Comparison of ENCODE assay signal across 21 mouse cellular contexts in genomic region chr2:60612906-60613856, GRCm38 (mm10).
DNase-seq lines count a peak whose midpoint lies in the region; ATAC-seq and TF ChIP-seq lines count a peak whose summit lies in the region.
"Had no signal": no experiment of that assay in that cellular context is flagged by ENCODE, and none has a peak within 500 bp of the region (broad histone marks: within the 10 kb centered on the region; RNA-seq: fewer than 3 reads in every experiment).

No protein-coding gene starts in this region.

- peaks cover 7% of the 10 kb centered on the region; the same call in 1 of the 2 replicates for H3K4me1 ChIP-seq in midbrain, embryonic 11.5 days (ENCODE audit: control insufficient read depth, insufficient read depth, low read length)
- H3K4me1 ChIP-seq in midbrain, postnatal 0 days (ENCODE audit: insufficient read depth, low read length), result no peaks in the 10 kb centered on the region
- H3K4me1 ChIP-seq in forebrain, embryonic 13.5 days, result peaks cover 20% of the 10 kb centered on the region
- 0 out of 2 replicates have a peak, but pooled peaks cover 4% of the 10 kb centered on the region for H3K4me1 ChIP-seq in intestine, embryonic 16.5 days (ENCODE audit: control insufficient read depth, insufficient read depth, low read length)

- H3K4me2 ChIP-seq in midbrain, embryonic 11.5 days, result no peak overlapping the region
- no peak overlapping the region for H3K4me2 ChIP-seq in midbrain, postnatal 0 days (ENCODE audit: low read depth, low read length, poor library complexity, severe bottlenecking)
- peak overlapping the region; percentile 31 for H3K4me2 ChIP-seq in forebrain, embryonic 13.5 days
- H3K4me2 ChIP-seq in intestine, embryonic 16.5 days (ENCODE audit: low read depth, low read length), result no peak overlapping the region
- H3K4me2 ChIP-seq: lung, embryonic 14.5 days; neural tube, embryonic 12.5 days had no signal

- no peak for TF ChIP-seq CTCF in midbrain, postnatal 0 days (IDR thresholded peaks at IDR 0.05)

- no peak overlapping the region for H3K27ac ChIP-seq in midbrain, embryonic 11.5 days (ENCODE audit: low read depth, low read length)
- no peak overlapping the region for H3K27ac ChIP-seq in midbrain, postnatal 0 days (ENCODE audit: low read depth, low read length)
- H3K27ac ChIP-seq in forebrain, embryonic 13.5 days, result no peak overlapping the region
- no peak overlapping the region for H3K27ac ChIP-seq in intestine, embryonic 16.5 days (ENCODE audit: low read length)
- H3K27ac ChIP-seq: heart, embryonic 10.5 days; hindbrain, postnatal 0 days; left cerebral cortex, adult 2 months; liver, embryonic 14.5 days; neural tube, embryonic 12.5 days had no signal

- no peaks in the 10 kb centered on the region for H3K27me3 ChIP-seq in midbrain, embryonic 11.5 days (ENCODE audit: control insufficient read depth, insufficient read depth, low read length)
- no peaks in the 10 kb centered on the region for H3K27me3 ChIP-seq in midbrain, postnatal 0 days (ENCODE audit: insufficient read depth, low read length)
- H3K27me3 ChIP-seq in forebrain, embryonic 13.5 days, result no peaks in the 10 kb centered on the region
- no peaks in the 10 kb centered on the region for H3K27me3 ChIP-seq in intestine, embryonic 16.5 days (replicated peaks; ENCODE audit: control insufficient read depth, insufficient read depth, low read length)
- H3K27me3 ChIP-seq: neural tube, embryonic 12.5 days had no signal

- H3K4me3 ChIP-seq in midbrain, embryonic 11.5 days (ENCODE audit: low read depth, low read length), result no peak overlapping the region
- no peak overlapping the region for H3K4me3 ChIP-seq in midbrain, postnatal 0 days (ENCODE audit: low read depth, low read length)
- no peak overlapping the region for H3K4me3 ChIP-seq in forebrain, embryonic 13.5 days
- no peak overlapping the region for H3K4me3 ChIP-seq in intestine, embryonic 16.5 days (ENCODE audit: low read length)
- H3K4me3 ChIP-seq: heart, embryonic 10.5 days; left cerebral cortex, adult 2 months; neural tube, embryonic 12.5 days had no signal

- no peak overlapping the region for H3K9ac ChIP-seq in midbrain, embryonic 11.5 days (ENCODE audit: low read length)
- no peak overlapping the region for H3K9ac ChIP-seq in midbrain, postnatal 0 days (replicated peaks; ENCODE audit: low read length, poor library complexity, severe bottlenecking)
- no peak overlapping the region for H3K9ac ChIP-seq in forebrain, embryonic 13.5 days
- no peak overlapping the region for H3K9ac ChIP-seq in intestine, embryonic 16.5 days (ENCODE audit: low read depth, low read length)
- H3K9ac ChIP-seq: liver, embryonic 14.5 days; lung, embryonic 14.5 days; neural tube, embryonic 12.5 days had no signal

- no peak for DNase-seq in midbrain, embryonic 11.5 days (ENCODE audit: low spot score, missing footprints)
- no peak for DNase-seq in midbrain, postnatal 0 days (ENCODE audit: low spot score)
- no peak for DNase-seq in liver
- no peak for DNase-seq in cerebellum, adult 11-12 months
- no peak for DNase-seq in heart, adult 8-10 months (ENCODE audit: low spot score)
- DNase-seq: adrenal gland, postnatal 10 days; cerebellum, adult 9-10 months; gastrocnemius, postnatal 36 days; kidney, adult 18-20 months; layer of hippocampus, adult 9-11 months; lung, embryonic 14.5 days; retina, postnatal 1 day; thymus, postnatal 25 days had no signal

- H3K9me3 ChIP-seq in midbrain, embryonic 11.5 days (ENCODE audit: control insufficient read depth, low read length), result no peaks in the 10 kb centered on the region
- H3K9me3 ChIP-seq in midbrain, postnatal 0 days (ENCODE audit: low read length), result no peaks in the 10 kb centered on the region
- H3K9me3 ChIP-seq in forebrain, embryonic 13.5 days (replicated peaks), result no peaks in the 10 kb centered on the region
- H3K9me3 ChIP-seq in intestine, embryonic 16.5 days (ENCODE audit: control insufficient read depth, low read length), result no peaks in the 10 kb centered on the region
- H3K9me3 ChIP-seq: heart, embryonic 10.5 days; neural tube, embryonic 12.5 days had no signal

- WGBS in midbrain, embryonic 11.5 days, result 46% methylated on average over 15 of the region's 15 CpGs
- WGBS in midbrain, postnatal 0 days, result 44% methylated on average over 15 of the region's 15 CpGs
- WGBS in forebrain, embryonic 13.5 days, result 17% methylated on average over 15 of the region's 15 CpGs
- WGBS in intestine, embryonic 16.5 days, result 81% methylated on average over 15 of the region's 15 CpGs

- peak; percentile 66 for ATAC-seq in midbrain, embryonic 11.5 days (ENCODE audit: low FRiP score)
- no peak for ATAC-seq in midbrain, postnatal 0 days (ENCODE audit: low FRiP score)
- peak; percentile 33; the same call in 1 of the 2 replicates for ATAC-seq in forebrain, embryonic 13.5 days
- peak; percentile 82 for ATAC-seq in intestine, embryonic 16.5 days
- ATAC-seq: activated CD4-positive, CD25-positive, alpha-beta regulatory T cell, adult 4 months; hindbrain, postnatal 0 days had no signal

- no peaks in the 10 kb centered on the region for H3K36me3 ChIP-seq in midbrain, embryonic 11.5 days (ENCODE audit: control insufficient read depth, insufficient read depth, low read length)
- no peaks in the 10 kb centered on the region for H3K36me3 ChIP-seq in midbrain, postnatal 0 days (ENCODE audit: insufficient read depth, low read length)
- no peaks in the 10 kb centered on the region for H3K36me3 ChIP-seq in forebrain, embryonic 13.5 days (ENCODE audit: poor library complexity, severe bottlenecking)
- no peaks in the 10 kb centered on the region for H3K36me3 ChIP-seq in intestine, embryonic 16.5 days (ENCODE audit: control insufficient read depth, insufficient read depth, low read length)
- H3K36me3 ChIP-seq: heart, embryonic 10.5 days; neural tube, embryonic 12.5 days had no signal
